Mouse (Mus musculus) olfactory bulb, adult 2 months (tissue): ENCODE data around the gene Slx4.

Experiments used
- CTCF ChIP-seq: fragments of 200-500 bp; IDR thresholded peaks from 2 replicates; pipeline ENCODE4 v1.5.1; 2012; ENCODE audit warnings: low read depth, mild to moderate bottlenecking, low read length, moderate library complexity; ENCODE audit not compliant: insufficient read depth
- POLR2A ChIP-seq: fragments of 200-500 bp; IDR thresholded peaks from 2 replicates; pipeline ENCODE4 v1.6.1; 2012; ENCODE audit warnings: mild to moderate bottlenecking, low read depth, low read length, moderate library complexity; ENCODE audit not compliant: insufficient read depth

DNA sequence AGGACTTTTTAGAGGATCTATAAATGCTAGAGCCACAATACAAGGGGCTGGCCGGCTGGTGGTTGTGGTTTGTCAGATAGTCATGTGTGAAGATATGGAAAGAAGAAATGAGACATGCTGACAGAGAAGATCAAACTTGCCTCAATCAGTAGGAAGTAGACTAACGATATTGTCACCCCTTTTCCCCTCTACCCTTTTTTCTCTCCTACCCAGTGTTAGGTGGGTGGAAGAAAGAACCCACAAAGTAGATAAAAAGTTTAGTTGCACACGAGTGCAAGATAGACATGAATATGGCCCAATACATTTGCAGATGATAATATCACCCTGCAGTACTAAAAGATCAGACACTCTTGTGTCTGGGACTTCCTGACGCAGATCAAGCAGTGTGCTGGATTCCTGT lies 15.2 kb downstream of the Slx4 start:
- TF ChIP-seq CTCF, result no peak
- TF ChIP-seq POLR2A, result no peak
